Mouse (Mus musculus): ENCODE measurements at regions not wholly inside any gene's neighbourhood (a gene's known extent, or its start where the extent isn't known, plus 50 kb on each side); places are given as distances from the start of the nearest gene placed in this dataset.

GRCm38 (mm10) chr1:67504140-67504539 is 381.3 kb downstream of the Cps1 start:
- H3K27me3 ChIP-seq (ENCODE audit: control insufficient read depth, insufficient read depth, low read length), result no peaks in the 10 kb centered on the region
- ATAC-seq (replicated peaks; ENCODE audit: insufficient number of reproducible peaks, low FRiP score, low TSS enrichment, low read depth) (no peak), DNase-seq (ENCODE audit: low spot score) (no peak)
- 85% methylated on average over 3 of the region's 3 CpGs for WGBS
- H3K9ac ChIP-seq (replicated peaks; ENCODE audit: low read length), result no peak overlapping the region
- H3K4me3 ChIP-seq (ENCODE audit: low read depth, low read length), result no peak overlapping the region
- H3K4me1 ChIP-seq (ENCODE audit: control insufficient read depth, insufficient read depth, low read length), result no peaks in the 10 kb centered on the region
- no peaks in the 10 kb centered on the region for H3K36me3 ChIP-seq (replicated peaks; ENCODE audit: control insufficient read depth, insufficient read depth, low read depth, low read length)
- H3K27ac ChIP-seq (replicated peaks; ENCODE audit: low read depth, low read length), result no peak overlapping the region
- no peaks in the 10 kb centered on the region for H3K9me3 ChIP-seq (replicated peaks; ENCODE audit: control insufficient read depth, low read length)
- no peak overlapping the region for H3K4me2 ChIP-seq (ENCODE audit: low read depth, low read length)

DNA sequence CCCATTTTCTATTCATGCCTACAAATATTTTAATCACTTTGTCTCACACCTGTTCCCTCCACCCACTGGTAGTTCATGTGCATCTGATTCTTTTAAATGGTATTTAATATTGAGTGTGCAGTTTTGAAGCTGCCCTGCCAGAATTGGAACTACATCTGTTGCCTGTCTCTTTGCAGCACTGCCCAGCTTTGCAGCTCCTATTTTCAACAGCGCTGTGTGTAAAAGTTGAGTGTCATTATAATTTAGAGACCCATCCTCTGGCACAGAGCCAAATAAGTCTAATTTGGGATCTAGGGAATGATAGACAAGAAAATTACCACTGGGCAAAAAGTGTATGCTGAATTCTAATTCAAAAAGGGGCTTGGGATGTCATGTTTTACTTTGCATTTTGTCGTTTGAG is 382.9 kb downstream of the Cps1 start:
- H3K4me1 ChIP-seq (ENCODE audit: control insufficient read depth, insufficient read depth, low read length), result no peaks in the 10 kb centered on the region
- no peak overlapping the region for H3K9ac ChIP-seq (replicated peaks; ENCODE audit: low read length)
- H3K27me3 ChIP-seq (ENCODE audit: control insufficient read depth, insufficient read depth, low read length), result no peaks in the 10 kb centered on the region
- DNase-seq (ENCODE audit: low spot score), result no peak
- H3K27ac ChIP-seq (replicated peaks; ENCODE audit: low read depth, low read length), result no peak overlapping the region
- 85% methylated on average over 2 of the region's 2 CpGs for WGBS
- no peaks in the 10 kb centered on the region for H3K9me3 ChIP-seq (replicated peaks; ENCODE audit: control insufficient read depth, low read length)
- no peak overlapping the region for H3K4me3 ChIP-seq (ENCODE audit: low read depth, low read length)
- H3K36me3 ChIP-seq (replicated peaks; ENCODE audit: control insufficient read depth, insufficient read depth, low read depth, low read length), result no peaks in the 10 kb centered on the region
- H3K4me2 ChIP-seq (ENCODE audit: low read depth, low read length), result no peak overlapping the region
- ATAC-seq (replicated peaks; ENCODE audit: insufficient number of reproducible peaks, low FRiP score, low TSS enrichment, low read depth), result no peak

DNA sequence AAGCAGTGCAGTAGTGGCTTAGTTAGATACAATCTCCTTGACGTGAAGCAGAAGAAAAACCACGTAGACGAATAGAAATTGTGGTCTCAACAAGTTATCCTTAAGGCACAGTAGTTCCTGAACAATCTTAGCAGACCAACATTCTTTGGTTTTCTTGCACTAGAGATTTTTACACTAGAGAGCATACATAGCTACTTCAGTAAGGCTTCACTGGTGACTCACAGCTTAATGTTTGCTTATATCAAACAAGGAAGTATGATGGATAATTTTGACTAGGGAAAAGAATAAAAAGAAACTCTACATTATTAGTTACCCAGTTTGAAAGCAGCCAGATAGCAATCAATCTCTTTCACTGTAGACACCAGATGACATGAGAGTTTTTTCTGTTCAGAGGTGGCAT is 395.5 kb downstream of the Cps1 start:
- Histone ChIP-seq H3K27me3 (ENCODE audit: control insufficient read depth, insufficient read depth, low read length) (no peaks in the 10 kb centered on the region), H3K4me2 (ENCODE audit: low read depth, low read length) (no peak overlapping the region), H3K4me1 (ENCODE audit: control insufficient read depth, insufficient read depth, low read length) (no peaks in the 10 kb centered on the region), H3K9me3 (replicated peaks; ENCODE audit: control insufficient read depth, low read length) (no peaks in the 10 kb centered on the region), H3K36me3 (replicated peaks; ENCODE audit: control insufficient read depth, insufficient read depth, low read depth, low read length) (no peaks in the 10 kb centered on the region), H3K9ac (replicated peaks; ENCODE audit: low read length) (no peak overlapping the region), H3K4me3 (ENCODE audit: low read depth, low read length) (no peak overlapping the region), H3K27ac (replicated peaks; ENCODE audit: low read depth, low read length) (no peak overlapping the region)
- no peak for DNase-seq (ENCODE audit: low spot score)
- no peak for ATAC-seq (replicated peaks; ENCODE audit: insufficient number of reproducible peaks, low FRiP score, low TSS enrichment, low read depth)
- WGBS, result 76% methylated on average over 3 of the region's 3 CpGs

- Histone ChIP-seq H3K4me2 (ENCODE audit: low read depth, low read length) (no peak overlapping the region), H3K4me3 (ENCODE audit: low read depth, low read length) (no peak overlapping the region), H3K4me1 (ENCODE audit: control insufficient read depth, insufficient read depth, low read length) (no peaks in the 10 kb centered on the region), H3K9ac (replicated peaks; ENCODE audit: low read length) (no peak overlapping the region), H3K27me3 (ENCODE audit: control insufficient read depth, insufficient read depth, low read length) (no peaks in the 10 kb centered on the region), H3K27ac (replicated peaks; ENCODE audit: low read depth, low read length) (no peak overlapping the region), H3K9me3 (replicated peaks; ENCODE audit: control insufficient read depth, low read length) (no peaks in the 10 kb centered on the region), H3K36me3 (replicated peaks; ENCODE audit: control insufficient read depth, insufficient read depth, low read depth, low read length) (no peaks in the 10 kb centered on the region)
- ATAC-seq (replicated peaks; ENCODE audit: insufficient number of reproducible peaks, low FRiP score, low TSS enrichment, low read depth) (no peak), DNase-seq (ENCODE audit: low spot score) (no peak)
These were observed 435.9 kb downstream of the Cps1 start for GRCm38 (mm10) chr1:67558728-67559127.

- no peaks in the 10 kb centered on the region for H3K36me3 ChIP-seq (replicated peaks; ENCODE audit: control insufficient read depth, insufficient read depth, low read depth, low read length)
- no peaks in the 10 kb centered on the region for H3K9me3 ChIP-seq (replicated peaks; ENCODE audit: control insufficient read depth, low read length)
- H3K9ac ChIP-seq (replicated peaks; ENCODE audit: low read length), result no peak overlapping the region
- ATAC-seq (replicated peaks; ENCODE audit: insufficient number of reproducible peaks, low FRiP score, low TSS enrichment, low read depth), result no peak
- DNase-seq (ENCODE audit: low spot score), result no peak
- no peak overlapping the region for H3K4me3 ChIP-seq (ENCODE audit: low read depth, low read length)
- H3K4me1 ChIP-seq (ENCODE audit: control insufficient read depth, insufficient read depth, low read length), result no peaks in the 10 kb centered on the region
- no peak overlapping the region for H3K27ac ChIP-seq (replicated peaks; ENCODE audit: low read depth, low read length)
- WGBS, result 86% methylated on average over 1 of the region's 1 CpGs
- no peak overlapping the region for H3K4me2 ChIP-seq (ENCODE audit: low read depth, low read length)
- no peaks in the 10 kb centered on the region for H3K27me3 ChIP-seq (ENCODE audit: control insufficient read depth, insufficient read depth, low read length)
These were observed 436.4 kb downstream of the Cps1 start for GRCm38 (mm10) chr1:67559179-67559578.

DNA sequence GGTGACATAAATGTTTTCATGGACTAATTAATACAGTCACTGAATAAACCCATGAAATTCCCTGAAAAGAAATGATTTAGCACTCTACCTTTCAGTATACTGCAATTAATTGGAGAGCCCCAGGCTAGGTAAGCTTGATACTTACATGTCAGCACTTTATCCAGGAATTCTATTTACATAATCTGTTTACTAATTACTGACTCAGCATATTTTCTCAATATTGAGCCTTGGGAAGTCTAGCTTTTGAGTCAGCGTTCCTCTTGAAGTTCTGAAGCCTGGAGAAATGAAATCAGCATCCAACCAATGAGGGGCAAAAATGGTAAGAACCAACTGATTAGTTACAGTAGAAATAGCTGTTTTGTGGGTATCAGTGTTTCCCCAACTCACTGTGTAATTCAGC is 448.8 kb downstream of the Cps1 start:
- 79% methylated on average over 1 of the region's 1 CpGs for WGBS
- Histone ChIP-seq H3K36me3 (replicated peaks; ENCODE audit: control insufficient read depth, insufficient read depth, low read depth, low read length) (no peaks in the 10 kb centered on the region), H3K27ac (replicated peaks; ENCODE audit: low read depth, low read length) (no peak overlapping the region), H3K4me1 (ENCODE audit: control insufficient read depth, insufficient read depth, low read length) (no peaks in the 10 kb centered on the region), H3K4me3 (ENCODE audit: low read depth, low read length) (no peak overlapping the region), H3K9ac (replicated peaks; ENCODE audit: low read length) (no peak overlapping the region), H3K4me2 (ENCODE audit: low read depth, low read length) (no peak overlapping the region), H3K27me3 (ENCODE audit: control insufficient read depth, insufficient read depth, low read length) (no peaks in the 10 kb centered on the region), H3K9me3 (replicated peaks; ENCODE audit: control insufficient read depth, low read length) (no peaks in the 10 kb centered on the region)
- no peak for DNase-seq (ENCODE audit: low spot score)
- no peak for ATAC-seq (replicated peaks; ENCODE audit: insufficient number of reproducible peaks, low FRiP score, low TSS enrichment, low read depth)

GRCm38 (mm10) chr1:67579732-67580131 is 456.9 kb downstream of the Cps1 start:
- Histone ChIP-seq H3K9ac (replicated peaks; ENCODE audit: low read length) (no peak overlapping the region), H3K4me3 (ENCODE audit: low read depth, low read length) (no peak overlapping the region), H3K4me2 (ENCODE audit: low read depth, low read length) (no peak overlapping the region), H3K4me1 (ENCODE audit: control insufficient read depth, insufficient read depth, low read length) (no peaks in the 10 kb centered on the region), H3K27me3 (ENCODE audit: control insufficient read depth, insufficient read depth, low read length) (no peaks in the 10 kb centered on the region), H3K36me3 (replicated peaks; ENCODE audit: control insufficient read depth, insufficient read depth, low read depth, low read length) (no peaks in the 10 kb centered on the region), H3K27ac (replicated peaks; ENCODE audit: low read depth, low read length) (no peak overlapping the region), H3K9me3 (replicated peaks; ENCODE audit: control insufficient read depth, low read length) (no peaks in the 10 kb centered on the region)
- 82% methylated on average over 2 of the region's 2 CpGs for WGBS
- ATAC-seq (replicated peaks; ENCODE audit: insufficient number of reproducible peaks, low FRiP score, low TSS enrichment, low read depth) (no peak), DNase-seq (ENCODE audit: low spot score) (no peak)
